Mouse (Mus musculus): ENCODE data around the gene Pdk1.
"Not testable (repeated sequence)": the region's sequence is repeated elsewhere in the genome, so short reads cannot be mapped to it uniquely, and the experiment has no call there.

The Pdk1 gene

DNA sequence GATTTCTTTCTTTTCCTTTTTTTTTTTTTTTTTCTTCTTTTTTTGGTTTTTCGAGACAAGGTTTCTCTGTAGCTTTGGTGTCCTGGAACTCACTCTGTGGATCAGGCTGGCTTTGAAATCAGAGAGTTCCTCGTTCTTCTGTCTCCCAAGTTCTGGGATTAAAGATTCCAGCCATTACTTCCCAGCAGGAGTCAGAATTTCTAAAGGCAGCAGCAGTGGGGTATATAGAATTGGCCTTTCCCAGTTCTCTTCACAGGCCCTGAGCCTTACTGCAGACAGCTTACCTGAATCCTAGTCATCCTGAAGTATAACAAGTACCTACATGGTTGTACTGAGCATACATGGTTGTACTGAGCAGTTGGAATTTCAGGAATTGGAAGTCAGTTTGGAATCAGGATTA, 1.8 kb downstream of the Pdk1 start:
- no peak for DNase-seq

DNA sequence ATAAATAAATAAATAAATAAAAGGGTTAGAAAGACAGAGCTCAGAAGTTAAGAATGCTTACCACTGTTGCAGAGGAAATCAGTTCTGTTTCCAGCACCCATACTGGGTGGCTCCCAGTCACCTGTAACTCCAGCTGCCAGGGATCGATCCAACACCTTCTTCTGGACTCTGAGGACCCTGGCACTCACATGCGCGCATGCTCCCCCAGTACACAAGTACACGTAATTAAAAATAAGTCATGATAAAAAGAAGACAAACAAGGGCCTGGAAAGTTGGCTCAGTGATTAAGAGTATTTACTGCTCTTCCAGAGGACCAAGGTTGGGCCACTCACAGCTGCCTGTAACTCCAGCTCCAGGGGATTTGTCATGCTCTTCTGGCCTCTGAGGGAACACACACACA, 4.8 kb downstream of the Pdk1 start:
- no peak for DNase-seq

DNA sequence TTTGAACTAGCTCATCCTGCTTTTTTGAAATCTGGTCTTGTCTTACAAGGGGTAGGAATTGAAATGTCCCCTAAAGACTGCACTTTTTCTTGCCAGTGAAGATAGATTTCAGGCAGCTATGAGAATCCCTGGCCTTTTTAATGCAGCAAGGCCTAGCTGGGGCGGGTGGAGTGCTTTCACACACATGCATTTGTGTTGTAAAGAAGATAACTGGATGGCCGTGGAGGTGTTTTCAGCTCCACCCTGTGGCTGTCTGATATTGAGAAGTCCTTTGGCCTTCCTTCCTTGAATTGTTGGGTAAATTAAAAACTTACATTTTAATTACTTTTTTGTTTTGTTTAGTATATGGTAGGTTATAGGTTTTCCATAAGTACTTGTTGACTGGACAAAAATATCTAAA, 5.4 kb downstream of the Pdk1 start:
- DNase-seq: no peak

DNA sequence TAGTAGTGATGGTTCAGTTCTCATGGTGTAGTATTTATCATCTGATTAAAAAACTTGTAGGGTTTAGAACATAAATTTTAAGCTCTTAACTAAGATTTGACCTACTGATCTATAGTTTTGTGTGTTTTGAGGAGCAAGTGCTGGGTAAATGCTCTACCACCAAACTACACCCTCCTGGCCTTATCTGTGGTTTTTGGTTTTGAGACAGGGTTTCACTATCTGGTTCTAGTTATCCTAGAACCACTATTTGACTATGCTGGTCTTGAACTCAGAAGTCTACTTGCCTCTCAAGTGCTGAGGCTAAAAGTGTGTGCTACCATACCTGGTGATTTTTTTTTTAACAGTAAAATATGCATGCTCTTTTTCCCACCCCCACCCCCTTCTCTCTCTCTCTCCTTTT, 5.9 kb downstream of the Pdk1 start:
- DNase-seq: no peak

DNA sequence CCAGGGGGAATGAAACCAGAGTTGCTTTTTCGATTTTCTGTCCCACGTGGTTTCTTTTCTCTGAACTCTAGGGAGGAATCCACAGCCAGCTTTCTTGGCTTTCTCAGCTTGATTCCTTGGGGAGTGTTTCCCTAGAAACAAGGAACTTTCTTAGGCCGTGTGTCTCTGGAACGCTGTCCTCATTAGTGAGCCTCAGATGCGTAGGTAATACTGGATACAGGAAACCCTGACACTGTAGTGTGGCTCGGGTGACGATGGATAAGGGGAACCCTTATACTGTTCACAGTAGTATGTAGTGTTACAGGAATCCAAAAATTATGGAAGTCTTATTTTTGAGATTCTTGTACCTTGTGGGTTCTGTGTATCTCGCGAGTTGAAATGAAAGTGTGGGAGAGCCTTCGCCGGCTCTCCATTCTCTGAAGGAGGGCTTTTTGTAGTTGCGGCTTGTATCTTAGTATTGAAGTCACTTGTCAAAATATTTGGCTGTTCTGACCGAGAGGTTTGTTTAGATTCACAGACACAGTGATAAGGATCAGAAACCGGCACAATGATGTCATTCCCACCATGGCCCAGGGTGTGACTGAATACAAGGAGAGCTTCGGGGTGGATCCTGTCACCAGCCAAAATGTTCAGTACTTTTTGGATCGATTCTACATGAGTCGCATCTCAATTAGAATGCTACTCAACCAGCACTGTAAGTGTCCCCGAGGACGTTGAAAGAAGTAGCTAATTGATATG, 10.1 kb downstream of the Pdk1 start:
- DNase-seq: no peak

DNA sequence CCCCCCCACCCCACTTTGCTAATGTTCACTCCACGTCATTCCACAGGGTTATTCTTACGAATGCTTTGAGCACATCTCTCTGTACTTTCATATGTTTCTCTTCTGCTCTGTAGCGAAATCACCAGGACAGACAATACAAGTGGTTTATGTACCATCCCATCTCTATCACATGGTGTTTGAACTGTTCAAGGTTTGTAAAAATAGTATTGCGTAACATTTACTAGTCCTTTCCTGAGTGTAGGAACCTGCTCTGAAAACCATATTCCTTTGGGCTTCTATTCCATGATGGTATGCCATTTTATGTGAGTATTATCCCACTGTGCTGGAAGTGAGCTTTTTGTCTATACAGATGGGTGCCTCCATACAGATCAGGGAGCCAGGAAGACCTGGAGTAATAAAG, 14.2 kb downstream of the Pdk1 start:
- no peak for DNase-seq

DNA sequence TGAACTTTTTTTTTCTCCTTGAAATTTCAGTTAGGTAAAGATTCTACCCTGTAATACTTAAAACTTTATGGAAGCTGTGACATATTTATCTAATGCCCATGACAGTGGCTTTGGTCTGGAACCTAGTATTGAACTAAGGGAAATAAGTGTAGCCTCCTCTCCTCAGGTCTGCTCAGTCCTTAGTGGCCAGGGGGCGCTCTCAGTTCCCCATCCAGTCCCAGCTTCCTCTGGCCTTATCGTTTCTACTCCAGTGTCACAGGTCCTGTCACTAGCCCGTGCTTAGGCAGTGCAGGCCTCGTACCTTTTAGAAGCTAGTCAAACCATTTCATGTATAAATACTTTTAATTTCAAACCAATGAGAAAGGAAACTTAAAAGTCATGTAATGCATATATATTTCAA, 15.4 kb downstream of the Pdk1 start:
- no peak for DNase-seq

DNA sequence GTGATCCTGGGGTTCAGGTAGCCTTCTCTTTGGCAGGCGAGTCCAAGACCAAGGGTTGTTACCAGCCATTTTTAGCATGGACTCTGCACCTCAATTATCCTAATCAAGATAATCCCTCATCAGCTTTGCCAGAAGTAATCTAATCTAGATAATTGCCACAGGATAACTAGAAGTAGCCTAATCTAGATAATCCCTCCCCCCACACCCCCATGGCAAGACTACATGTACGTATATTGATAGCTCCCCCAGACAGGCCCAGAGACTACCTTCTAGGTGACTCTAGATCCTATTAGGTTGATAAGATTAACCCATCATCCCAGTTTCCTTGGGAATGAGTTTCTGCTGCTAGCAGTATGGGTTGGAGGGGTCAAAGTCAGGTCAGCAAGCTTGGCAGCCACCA, 18.5 kb downstream of the Pdk1 start:
- no peak for DNase-seq

DNA sequence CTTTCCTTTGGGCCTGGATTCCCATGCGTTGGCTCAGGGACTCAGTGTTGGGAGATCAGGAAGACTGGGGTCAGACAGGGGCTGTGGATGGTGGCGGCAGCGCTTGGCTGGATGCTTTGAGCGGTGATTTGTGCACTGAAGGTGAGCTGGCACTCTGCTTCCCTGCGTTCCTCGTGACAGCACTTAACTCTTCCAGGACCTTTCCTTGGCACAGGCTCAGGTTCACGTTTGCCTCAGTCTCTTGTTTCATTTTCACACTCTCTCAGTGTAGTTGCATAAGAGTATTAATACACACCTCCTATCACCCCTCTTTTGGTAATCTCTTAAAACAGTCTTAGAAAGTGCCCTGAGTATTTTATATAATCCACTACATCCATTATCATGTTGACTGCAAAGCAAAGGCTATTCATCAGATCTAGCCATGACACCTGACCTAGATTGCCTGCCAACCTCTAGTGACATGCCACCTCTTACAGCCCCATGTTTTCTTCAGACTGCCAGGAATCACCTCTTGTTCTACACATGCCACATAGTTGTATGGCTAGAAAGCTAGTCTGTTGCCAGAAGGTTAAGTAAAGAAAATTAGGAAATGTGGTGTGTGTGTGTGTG, 19.8 kb downstream of the Pdk1 start:
- no peak for DNase-seq

DNA sequence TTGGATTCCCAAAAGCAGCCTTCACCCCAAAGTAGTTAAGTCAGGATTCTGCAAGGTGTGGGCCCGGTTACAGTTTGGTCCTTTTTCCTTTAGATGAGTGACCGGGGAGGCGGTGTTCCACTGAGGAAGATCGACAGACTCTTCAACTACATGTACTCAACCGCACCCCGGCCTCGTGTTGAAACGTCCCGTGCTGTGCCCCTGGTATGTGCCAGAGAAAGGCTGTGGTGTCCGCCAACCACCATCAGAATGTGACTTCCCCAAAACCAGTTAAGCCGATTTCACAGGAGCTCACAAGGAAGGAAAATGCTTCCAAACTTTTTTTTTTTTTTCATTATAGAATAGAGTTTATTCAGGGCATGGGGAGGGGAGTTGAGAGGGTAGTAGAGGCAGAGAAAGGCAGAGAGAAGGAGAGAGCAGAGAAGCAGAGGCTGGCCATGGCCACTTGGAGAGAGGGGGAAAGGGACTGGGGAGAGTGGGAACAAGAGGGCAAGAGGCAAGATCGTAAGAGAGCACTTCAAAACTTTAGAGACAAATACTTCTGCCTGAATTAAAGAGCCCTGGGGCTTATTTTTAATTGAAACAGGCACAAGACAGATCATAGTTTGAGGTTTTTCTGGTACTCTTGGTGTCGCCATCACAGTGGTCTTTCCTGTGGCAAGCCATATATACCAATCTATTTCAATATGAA, 22.7 kb downstream of the Pdk1 start:
- no peak for DNase-seq

DNA sequence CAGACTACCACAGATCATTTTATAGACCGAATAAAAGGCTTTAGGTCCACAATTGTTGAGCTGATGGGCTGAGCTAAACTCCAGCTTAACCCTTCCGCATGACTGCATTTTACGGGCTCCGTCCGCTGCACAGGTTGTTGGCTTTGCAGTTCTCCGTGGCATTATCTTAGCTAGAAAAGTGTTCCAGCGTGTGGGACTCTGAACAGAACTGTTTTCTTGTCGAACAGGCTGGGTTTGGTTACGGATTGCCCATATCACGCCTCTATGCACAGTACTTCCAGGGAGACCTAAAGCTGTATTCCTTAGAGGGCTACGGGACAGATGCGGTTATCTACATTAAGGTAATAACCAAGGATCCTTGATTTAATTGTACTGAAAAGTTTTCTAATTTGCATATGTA, 24.4 kb downstream of the Pdk1 start:
- DNase-seq: no peak

DNA sequence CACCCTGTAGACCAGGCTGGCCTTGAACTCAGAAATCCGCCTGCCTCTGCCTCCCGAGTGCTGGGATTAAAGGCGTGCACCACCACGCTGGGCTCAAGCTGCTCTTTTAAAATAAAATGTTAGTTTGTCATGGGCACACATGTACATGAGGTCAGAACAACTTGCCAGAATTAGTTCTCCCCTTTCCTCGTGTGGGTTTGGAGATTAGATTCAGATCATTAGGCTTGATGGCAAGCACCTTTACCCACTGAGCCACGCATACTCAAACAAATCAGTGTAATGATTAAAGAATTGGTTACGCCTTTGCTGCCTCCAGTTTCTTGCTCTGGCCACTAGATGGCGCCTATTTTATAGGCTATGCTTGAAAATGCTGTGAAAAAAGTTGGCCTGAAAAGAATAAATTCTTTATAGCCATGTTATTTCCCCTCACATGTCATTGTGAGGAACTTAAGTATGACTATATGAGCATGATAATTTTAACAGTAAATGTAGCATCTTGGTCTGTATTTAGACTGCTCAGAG, 25.4 kb downstream of the Pdk1 start:
- DNase-seq: peak; percentile 46

DNA sequence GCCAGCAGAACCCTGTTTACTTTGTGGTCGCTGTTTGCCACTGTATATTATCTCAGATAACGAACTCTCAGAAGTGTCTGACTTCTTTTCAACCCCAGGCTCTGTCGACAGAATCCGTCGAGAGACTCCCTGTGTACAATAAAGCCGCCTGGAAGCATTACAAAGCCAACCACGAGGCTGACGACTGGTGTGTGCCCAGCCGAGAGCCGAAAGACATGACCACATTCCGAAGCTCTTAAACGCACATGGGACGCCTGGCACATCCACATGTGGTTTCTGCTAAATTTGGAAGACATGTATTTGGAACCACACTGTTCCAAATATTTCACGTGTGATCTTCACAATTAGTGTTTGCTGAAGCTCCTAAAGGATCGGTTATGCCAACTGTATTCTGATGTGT, 26.9 kb downstream of the Pdk1 start:
- DNase-seq: no peak

DNA sequence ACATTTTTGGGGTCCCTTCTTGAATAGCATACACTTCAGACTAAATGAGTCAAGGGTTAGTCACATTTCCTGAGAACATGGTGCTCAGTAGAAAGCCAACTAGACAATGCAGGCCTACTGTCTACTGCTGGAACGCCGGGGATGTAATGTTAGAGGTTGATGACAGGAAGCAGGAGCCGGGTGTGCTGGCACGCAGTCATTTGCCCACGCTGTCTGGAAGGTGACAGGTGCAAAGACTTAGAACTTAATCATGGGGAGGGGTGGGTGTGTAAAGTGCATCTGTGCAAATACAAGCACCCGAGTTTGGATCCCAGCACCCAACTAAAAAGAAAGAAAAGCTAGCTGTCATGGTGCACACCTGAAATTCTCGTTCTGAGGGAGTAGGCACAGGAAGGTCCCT, 32.1 kb downstream of the Pdk1 start:
- no peak for DNase-seq

DNA sequence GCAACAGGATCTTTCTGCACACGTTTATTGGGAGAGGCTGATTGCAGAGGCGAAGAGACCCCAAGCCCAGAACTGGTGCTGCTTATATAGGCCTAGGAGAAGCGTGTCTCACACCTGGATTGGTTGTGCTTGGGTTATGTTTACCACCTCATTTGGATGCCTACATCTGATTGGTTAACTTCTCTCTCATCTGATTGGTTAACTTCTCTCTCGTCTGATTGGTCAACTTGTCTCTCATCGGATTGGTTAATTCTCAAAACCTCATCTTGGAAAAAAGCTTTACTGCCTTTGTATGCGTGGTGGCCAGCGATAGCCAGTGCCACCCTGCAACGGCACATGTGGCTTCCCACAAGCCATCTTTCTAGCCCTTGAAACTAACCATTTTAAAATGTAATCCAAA, 33.3 kb downstream of the Pdk1 start:
- not testable (repeated sequence) for DNase-seq

DNA sequence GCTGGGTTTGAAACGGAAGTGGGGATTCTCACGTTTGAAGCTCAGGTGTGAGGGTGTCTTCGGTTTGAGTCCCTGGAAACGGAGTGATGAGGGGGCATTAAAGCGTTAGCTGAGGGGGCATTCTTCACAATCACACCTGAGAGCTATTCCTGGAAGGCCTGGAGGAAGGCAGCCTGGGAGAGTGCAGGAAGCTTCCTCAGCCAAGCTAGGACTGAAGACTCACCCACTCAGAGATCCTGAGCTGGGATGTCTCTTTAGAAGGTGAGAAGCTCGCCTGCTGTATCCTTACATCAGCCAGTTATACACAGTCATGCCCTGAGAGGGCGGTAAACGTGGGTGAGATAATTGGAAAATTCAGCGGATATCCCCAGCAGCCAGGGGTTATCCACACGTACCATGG, 40.9 kb downstream of the Pdk1 start:
- DNase-seq: no peak

DNA sequence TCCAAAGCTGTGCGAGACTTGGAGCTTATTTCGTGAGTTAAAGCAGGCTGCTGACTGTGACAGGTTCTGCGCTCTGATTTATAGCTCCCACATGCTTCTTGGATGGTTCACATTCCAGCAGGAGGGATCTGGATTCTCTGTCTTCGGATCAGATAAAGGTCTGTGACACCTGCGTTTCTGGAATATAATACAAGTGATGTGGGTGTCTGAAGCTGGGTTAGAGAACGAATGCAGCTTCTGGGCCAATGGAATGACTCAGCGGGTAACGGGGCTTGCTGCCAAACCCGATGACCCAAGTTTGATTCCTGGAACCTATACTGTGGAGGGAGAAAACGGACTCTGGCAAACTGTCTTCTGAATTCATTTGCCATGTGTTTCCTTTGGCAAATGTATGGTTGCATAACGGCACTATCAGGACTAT, 46.2 kb downstream of the Pdk1 start:
- no peak for DNase-seq

DNA sequence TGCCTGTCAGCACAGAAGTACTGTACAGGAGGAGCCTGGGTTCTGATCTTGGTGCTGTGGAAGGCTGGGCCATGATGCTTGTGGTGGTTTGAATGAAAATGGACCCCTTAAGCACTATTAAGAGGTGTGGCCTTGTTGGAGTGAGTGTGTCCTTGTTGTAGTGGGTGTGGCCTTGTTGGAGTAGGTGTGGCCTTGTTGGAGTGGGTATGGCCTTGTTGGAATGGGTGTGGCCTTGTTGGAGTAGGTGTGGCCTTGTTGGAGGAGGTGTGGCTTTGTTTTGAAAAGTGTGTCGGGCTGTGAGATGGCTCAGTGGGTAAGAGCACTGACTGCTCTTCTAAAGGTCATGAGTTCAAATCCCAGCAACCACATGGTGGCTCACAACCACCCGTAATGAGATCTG, 51.9 kb downstream of the Pdk1 start:
- DNase-seq: not testable (repeated sequence)

DNA sequence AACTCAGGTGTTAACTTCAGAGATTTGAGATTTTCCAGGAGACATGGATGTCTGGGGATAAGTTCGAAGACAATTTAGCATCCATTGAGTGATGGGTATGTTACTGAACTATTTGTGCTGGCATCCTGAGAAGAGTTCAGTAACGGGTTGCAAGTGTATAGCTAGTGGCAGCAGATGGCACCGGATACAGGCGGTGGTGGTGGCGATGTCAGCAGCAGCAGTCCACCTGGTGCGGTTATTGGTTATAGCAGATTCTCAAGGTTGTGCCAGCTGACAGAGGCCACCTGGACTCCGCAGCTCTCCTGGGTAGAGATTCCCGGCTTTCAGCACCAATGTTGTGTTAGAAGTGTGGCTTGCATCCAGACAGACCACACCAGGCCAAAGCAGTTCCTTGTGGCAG, 61.0 kb downstream of the Pdk1 start:
- DNase-seq: no peak

DNA sequence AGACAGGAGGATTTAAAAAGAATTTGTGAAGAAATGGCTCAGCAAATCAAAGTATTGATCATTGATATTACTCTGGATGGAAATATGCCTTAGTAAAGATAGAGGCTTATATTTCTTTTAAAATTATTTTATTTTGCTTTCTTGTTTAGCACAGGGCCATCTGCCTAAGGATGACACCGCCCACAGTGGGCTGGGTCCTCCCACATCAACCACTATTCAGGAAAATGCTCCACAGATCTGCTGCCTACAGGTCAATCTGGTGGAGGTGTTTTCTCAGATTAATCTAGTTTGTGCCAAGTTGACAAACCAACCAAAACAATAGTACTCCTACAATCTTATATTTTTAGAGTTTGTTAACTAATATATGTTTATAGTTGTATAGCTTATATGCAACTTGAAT, 63.7 kb downstream of the Pdk1 start:
- peak; percentile 36 for DNase-seq

DNA sequence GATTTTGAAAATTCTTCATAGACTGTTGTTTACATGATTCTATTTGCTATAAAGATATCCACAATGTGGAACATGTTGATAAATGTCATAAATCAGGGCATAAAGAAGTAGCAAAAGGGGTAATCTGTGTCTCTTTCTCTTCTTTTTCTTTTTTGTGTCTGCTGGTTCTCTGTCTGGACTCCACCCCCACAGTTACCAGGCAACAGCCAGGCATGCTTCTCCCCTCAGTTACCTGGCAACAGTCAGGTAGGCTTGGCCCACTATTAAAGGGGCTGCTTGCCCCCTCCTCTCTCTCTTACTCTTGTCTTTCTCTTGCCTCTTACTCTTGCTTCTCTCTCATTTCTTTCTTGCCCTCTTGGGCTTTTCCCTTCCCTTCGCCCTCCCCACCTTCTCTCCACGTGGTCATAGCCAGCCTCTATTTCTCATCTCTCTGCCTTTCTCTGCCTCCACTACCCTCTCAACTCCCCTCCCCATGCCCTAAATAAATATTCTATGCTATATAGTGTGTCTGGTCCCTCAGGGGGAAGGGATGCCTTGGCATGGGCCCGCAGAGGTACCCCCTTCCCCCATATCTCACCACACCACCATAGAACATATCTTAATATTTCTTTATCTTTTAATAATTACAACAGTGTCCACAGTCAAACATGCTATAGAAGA, 64.8 kb downstream of the Pdk1 start:
- no peak for DNase-seq

DNA sequence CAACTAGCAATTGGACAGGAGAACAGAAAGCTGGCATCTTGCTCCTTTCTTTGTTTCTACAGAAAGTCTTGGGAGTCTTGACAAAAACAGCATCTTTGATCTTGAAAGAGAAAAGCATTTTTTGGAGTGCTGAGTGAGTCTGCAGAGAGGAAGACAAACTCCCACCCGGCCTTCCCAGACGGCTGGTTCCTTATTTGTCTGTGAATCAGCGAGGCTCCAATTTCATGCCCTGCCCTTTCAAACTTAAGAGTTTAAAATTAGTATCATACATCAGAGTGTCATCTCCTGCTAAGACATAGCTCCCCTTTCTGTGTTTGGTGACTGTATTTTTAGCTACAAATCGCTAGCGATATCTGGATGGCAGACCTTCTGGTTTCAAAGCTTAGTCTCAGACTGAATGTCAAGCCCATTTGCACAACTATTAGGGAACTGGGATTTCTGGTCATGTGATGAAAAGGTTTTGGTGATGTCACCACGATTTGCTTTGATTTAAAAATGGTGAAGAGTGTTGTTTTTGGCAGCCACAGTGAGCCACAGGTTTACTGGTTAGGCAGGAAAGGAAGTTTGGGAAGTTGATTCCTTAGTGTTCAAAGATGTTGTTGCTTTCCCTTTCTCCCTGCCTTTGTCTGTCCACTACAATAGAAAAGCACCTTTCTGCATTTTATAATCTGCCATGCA, 65.8 kb downstream of the Pdk1 start:
- peak; percentile 24 for DNase-seq
